Mouse (Mus musculus): Measurements from ENCODE around the gene Bcl2l12.

GRCm38 (mm10) chr7:44986192-44986878 lies 12.2 kb downstream of the Bcl2l12 start, which contains the start of gene Prmt1:
- TF ChIP-seq CTCF (IDR thresholded peaks at IDR 0.05; ENCODE audit: control insufficient read depth, insufficient read depth, insufficient read length): no peak
- TF ChIP-seq USF1 (IDR thresholded peaks at IDR 0.05; ENCODE audit: low read depth): peak; percentile 2
- peak; percentile 4 for TF ChIP-seq MAX (IDR thresholded peaks at IDR 0.05)
- no peak for TF ChIP-seq FOSL1 (IDR thresholded peaks at IDR 0.05; ENCODE audit: insufficient read depth, low read length, poor library complexity, severe bottlenecking)
- no peak for TF ChIP-seq CEBPB (IDR thresholded peaks at IDR 0.05; ENCODE audit: low read depth)
- TF ChIP-seq MYOG (IDR thresholded peaks at IDR 0.05; ENCODE audit: control insufficient read depth, extremely low read depth, insufficient read length): no peak

All from C2C12 (cell line).